Mouse (Mus musculus) cerebellum, adult 9-11 months (tissue): ENCODE measurements around the gene Tmem132a.

Experiments
- DNase-seq: peaks from one replicate; pipeline ENCODE4 v3.0.0; 2022

The Tmem132a gene

DNA sequence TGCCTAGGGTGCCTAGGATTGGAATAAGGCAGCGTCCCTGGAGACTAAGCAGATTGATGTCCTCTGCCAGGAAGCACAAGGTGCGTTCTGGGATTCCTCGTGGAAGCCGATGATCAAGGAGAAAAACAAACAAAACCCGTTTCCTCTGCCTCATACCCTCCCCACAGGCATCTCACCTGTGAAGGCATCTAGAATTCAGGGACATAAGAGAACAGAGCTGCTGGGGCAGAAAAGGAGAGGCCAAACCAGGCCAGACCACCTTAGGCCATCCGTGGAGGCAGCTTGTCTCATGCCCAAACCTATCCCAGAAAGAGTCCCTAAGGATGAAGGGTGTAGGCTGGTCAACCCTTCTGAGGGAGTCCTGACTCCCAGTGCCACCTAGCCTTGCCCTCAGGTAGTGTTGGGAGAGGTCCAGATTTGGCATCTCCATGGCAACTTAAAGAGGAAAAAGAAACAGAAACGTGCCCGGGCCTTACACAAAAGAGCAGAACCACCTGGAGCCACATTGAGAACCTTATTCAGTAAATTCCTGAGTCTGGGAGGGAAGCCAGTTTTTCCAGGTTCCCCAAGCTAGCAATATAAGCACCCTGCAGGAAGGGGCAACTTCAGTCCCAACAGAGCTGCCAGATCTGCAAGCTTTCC lies at the start of gene Tmem132a:
Tmem132a (minus strand) TSS at position 55 of the 642 bp plus-strand sequence.
- peak; percentile 81 for DNase-seq

DNA sequence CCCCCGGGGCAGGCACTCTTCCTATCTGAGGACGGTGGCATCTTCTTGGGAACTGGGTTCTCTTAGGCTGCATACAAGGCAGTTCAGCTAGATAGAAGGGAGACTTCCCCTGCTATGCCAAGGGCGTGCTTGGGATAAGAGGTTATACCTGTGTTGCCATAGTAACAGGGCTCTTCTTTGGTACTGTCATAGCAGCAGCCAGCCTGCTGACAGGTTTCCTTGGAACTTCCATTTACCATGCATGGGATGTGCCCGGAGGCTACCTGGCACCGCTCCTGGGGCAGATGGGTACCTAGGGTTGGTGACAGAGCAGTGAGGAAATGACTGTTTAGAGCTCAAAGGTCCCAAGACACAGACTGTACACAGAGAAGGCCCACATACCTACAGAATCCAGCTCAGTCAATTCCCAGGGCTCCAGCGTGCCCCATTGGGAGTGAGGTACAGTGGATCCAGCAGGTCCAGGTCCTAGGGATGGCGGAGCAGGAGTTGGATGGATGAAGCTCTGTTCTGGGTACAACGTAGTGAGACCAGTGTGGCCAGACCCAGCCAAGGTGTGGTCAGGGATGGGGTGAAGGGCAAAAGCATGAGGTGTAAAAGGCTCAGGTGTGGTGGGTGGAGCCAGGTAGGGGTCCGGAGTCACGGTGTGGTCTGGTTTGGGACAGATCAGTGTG lies 48.7 kb upstream of the Tmem132a start:
- no peak for DNase-seq

DNA sequence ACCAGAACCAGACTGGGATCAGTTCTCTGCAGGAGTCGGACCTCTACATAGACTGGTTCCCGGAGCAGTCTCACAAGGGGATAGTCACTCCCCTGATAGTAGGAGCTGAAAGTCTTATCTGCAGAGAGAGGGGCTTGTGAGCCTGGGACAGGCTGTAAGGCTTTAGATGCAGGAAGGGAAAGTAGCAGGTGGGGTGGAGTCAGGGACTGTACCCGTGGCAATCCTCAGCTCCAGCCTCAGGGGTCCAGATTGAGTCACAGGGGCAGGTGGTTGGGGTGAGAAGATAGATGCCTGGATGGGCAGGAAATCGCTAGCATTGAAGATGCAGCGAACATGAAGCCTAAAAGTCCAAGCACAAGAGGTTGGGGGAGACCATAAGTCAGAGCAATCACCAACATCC lies 46.8 kb upstream of the Tmem132a start:
- no peak for DNase-seq

DNA sequence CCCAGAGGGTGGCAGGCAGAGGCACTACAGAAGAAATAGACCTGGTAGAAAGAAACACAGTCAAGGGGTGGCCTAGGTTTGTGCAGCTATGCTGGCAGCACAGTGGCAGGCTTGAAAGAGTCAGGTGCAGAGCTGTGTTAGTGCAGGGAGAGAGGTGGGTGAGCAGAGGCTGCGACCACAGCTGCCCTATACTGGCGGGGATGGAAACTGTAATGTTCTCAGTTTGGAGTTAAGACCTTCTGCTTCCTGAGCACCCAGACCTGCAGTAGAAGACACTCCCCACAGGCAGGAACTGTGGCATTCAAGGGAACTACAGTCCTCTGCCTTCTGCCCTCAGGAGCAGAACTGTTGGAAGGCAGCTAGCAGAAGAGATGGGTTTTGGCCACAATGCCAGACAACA lies 45.1 kb upstream of the Tmem132a start:
- no peak for DNase-seq

DNA sequence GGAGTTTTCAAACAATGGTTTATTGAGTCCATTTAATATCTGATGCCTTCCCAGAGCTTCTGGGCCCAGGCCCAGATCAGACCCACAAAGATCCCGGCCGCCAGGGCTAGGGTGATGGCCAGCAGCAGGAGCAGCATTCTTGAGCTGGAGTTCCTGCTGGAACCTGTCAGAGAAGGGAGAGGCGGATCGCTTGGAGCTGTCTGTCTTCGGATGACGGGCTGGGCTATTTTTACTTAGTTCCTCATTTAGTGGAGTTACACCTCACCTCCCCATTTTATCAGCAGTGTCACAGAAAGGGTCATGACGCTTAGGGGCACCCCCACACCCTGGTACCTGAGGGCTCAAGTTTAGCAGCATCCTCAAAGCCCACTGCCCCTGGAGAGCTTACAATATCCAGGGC lies 44.6 kb upstream of the Tmem132a start:
- DNase-seq = no peak

DNA sequence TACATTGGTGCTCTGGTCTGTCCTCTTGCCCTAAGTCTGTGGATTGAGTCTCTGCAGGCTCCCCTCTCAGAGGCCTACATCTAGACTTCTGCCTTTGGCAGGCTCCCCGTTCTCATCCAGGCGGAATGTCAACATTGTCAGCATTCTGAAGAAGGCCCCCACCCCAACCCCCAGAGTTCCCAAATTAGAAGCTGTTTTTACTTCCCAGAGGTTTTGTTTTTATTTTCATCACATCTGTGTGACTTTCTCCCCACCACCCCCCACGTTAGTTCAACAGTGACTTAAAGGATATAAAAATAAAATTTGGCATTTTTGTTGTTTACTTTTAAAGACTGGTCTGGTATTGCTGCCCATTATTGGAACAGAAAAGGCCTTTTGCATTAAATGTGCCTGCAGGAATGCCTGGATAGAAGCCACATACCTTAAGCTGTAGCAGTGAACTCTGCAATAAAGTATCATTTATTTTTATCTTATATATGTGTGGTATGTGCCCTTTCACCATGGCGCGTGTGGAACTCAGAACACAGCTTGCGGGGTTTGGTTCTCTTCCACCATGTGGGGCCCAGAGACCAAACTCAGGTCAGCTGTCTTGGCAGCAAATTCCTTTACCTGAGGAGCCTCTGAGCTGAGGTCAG lies 39.5 kb upstream of the Tmem132a start:
- DNase-seq = no peak

DNA sequence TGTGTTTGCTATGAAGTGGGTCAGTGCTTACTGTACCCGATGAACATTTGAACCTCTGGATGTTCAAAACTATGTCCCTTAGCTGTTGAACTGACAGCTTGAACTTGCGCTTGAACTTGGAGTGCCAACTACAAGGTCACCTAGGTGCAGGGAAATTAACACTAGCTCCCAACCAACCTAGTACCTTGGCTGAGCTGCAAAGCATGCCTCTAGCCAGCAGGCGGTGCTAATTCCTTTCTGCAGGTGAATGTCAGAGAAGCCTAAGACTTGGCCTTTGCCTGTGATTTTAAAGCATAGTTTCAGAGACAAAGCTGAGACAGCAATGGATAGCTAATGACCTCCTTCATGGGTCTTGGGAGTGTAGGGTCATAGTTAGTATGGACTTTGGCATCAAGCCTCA lies 38.2 kb upstream of the Tmem132a start:
- peak; percentile 46 for DNase-seq

DNA sequence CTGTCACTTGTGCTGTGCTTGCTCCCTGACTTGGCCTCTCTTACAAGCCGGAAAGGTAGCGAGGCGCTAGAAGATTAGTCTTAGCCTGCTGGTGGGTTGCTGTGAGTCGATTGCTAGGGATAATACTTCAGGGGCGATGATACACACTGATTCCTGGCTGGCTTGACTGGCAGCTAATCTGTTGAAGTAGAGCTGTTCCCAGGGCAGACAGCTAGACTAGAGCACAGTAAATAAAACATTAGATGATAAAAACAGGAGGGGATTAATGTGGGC lies 35.9 kb upstream of the Tmem132a start:
- DNase-seq = no peak

DNA sequence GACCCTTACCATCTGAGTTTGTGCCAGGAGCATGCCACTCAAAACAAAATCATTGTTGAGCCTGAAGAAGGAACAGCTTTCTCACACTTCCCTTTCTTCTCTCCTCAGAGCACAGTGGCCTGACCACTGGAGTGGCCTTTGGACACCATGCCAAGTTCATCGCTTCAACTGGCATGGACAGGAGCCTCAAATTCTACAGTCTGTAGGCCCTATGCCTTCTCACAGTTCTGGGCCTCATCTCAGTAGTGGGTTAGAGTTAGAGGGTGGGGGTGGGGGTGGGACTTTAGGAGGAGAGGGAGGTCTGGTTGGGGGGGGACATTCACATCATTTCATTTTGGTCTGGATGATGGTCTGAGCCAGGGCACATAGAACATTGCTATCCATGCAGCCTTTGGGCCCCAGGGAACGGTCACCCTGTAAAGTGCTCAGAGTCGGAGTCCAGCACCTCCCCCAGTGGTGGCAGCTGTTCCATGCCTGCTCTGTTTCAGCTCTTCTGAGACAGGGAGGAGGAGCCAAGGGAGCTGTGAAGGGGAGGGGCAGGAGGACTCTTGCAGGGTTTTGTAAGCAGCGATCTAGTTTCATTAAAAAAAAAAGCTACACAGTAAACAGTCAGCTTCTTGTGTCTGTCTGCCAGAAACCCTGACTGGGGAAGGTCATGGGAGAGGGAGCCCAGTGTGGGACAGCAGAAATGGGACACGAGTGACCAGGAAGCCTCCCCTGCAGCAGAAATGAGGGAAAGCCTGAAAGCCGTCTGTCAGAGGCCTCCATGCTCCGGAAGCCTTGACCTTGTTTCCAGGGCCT lies 35.4 kb upstream of the Tmem132a start:
- DNase-seq = peak; percentile 61

DNA sequence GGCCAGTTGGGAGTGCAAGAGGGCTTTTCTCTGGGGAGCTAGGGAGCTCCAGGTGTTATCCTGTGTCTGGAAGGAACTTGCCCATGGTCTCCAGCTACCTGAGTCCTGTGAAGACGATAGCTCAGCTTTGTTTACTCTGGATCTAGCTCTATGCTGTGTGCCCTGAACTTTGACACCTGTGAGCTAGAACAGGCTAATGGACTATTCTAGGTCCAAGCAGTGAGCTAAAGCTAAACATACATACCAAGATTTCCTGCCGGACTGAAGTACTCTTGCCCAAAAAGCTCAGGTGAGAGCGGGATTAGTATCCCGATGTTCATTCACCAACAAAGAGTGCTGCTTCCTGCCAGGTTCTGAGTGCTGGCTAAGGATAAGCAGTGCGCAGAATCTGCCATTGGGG lies 34.8 kb upstream of the Tmem132a start:
- DNase-seq = no peak

DNA sequence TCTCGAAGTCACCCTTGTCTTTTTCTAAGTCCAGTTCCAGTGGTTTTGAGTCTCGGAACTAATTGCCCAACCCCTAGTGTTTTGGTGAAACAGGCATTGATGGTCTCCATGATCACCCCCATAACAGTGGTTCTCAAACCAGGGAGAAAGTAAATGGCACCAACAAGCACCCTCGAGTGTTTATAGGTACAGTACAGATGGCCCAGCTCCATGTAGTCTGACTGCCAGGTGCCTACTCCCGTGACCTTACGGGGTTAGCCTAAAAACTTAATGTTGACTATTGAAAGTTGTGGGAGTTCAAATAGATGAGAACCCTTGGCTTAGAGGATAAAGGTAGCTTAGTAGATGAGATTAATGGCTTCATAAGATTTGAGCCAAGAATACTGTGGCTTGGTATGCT lies 31.3 kb upstream of the Tmem132a start:
- no peak for DNase-seq

DNA sequence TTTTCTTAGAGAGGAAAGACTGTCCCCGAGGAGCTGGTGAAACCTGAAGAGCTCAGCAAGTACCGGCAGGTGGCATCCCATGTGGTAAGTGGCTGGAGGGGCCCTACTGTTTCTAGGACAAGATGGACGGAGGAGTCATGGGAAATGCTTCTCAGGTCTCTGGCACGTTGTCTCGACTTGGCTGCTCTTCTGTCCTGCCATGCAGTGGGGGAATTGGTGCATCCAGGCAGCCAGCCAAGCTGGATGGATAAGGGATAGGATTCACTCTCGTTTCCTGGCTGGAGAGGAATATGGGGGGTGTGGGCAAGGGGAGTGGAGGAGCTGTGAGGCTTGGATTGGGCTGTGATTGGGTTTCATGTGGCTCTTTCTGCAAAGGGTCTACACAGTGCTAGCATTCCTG lies 30.6 kb upstream of the Tmem132a start:
- DNase-seq = peak; percentile 44

DNA sequence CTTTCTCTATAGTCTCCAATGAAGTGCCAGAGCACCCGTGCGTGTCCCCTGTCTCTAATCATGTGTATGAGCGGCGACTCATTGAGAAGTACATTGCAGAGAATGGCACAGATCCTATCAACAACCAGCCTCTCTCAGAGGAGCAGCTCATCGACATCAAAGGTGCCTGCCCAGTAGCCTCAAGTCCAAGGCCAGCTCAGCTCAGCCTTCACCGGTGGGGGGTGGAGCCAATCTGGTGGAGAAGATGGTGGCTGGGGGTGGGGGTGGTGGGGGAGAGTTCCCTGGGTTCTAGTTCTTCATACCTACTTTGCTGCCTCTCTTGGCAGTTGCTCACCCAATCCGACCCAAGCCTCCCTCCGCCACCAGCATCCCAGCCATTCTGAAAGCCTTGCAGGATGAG lies 27.8 kb upstream of the Tmem132a start:
- no peak for DNase-seq

DNA sequence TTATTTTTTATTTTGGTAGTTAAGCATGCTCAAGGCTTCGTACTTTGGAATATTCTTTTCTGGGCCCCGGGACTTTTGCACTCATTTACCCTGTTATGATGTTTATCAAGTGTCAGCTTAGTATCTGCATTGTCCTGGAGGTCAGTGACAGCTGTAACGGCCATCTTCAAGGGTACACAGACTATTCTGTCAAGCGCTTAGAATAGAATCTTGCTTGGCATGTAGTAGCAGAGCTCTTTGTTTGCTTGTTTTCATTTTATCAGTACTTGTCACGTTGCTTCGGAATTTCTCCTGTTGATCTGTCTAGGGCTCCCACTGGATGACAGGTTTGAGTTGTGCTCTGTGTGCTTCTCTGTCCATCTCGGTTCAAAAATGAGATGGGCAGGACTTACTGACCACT lies 27.1 kb upstream of the Tmem132a start:
- no peak for DNase-seq

DNA sequence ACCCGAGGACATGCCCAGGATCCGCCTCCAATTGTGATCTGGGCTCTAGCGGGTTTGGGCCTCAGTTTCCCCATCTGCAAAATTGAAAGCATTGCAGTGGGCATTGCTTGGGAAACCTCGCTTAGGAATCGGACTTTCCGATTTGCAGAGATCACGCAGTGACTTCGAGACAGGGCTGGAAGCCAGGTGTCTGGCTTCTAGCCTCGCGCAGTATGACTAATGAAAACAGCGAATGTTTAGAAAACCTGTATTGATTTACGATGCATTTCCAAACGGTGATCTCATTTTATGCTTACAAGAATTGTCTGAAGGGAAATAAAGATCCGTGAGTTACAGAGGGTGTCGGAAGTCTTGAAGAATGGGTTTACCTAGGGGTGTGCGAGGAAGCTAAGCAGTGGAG lies 26.0 kb upstream of the Tmem132a start:
- no peak for DNase-seq

DNA sequence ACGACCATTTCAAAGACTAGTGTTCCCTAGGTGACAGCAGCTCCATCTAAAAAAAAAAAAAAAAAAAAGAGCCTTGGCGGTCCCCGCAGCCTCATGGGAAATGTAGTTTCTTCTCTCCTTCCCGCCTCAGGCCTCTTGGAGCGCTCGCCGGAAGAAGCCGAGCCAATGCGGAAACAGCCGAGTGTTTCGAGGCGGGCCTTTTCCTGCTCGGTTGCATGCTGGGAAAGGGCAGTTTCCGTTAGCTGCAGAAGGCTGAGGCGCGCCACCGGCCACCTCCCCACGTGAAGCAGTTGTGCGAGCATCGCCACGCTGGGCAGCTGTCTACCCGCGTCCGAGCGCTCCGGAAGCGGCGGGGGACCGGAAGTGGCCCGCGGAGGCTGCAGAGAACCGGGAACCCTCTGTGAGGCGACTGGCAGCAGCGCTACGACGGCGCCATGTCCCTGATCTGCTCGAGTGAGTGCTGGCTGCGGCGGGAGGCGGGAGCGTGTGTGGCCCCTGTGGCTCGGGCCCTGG lies 25.3 kb upstream of the Tmem132a start, which contains the start of gene Prpf19:
Prpf19 (plus strand) TSS at position 216 of the 513 bp plus-strand sequence.
- peak; percentile 98 for DNase-seq

DNA sequence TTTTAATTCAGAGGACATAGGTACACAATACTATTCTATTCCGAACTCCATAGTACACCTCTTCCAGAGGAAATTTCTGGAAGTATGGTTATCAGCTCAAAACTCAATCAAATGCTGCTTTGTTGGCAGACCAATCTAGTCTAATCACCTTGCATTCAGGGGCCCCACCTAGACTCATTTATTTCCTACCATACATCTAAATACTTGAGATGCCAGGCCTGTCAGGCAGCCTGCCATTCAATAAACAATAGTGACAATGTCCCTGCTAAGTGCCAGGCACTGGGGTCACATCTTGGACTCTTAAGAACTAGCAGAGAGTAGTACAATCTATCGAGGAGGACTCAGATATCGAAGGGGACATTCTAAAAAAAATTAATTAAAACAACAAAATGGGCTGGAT lies 22.5 kb upstream of the Tmem132a start:
- DNase-seq = no peak

DNA sequence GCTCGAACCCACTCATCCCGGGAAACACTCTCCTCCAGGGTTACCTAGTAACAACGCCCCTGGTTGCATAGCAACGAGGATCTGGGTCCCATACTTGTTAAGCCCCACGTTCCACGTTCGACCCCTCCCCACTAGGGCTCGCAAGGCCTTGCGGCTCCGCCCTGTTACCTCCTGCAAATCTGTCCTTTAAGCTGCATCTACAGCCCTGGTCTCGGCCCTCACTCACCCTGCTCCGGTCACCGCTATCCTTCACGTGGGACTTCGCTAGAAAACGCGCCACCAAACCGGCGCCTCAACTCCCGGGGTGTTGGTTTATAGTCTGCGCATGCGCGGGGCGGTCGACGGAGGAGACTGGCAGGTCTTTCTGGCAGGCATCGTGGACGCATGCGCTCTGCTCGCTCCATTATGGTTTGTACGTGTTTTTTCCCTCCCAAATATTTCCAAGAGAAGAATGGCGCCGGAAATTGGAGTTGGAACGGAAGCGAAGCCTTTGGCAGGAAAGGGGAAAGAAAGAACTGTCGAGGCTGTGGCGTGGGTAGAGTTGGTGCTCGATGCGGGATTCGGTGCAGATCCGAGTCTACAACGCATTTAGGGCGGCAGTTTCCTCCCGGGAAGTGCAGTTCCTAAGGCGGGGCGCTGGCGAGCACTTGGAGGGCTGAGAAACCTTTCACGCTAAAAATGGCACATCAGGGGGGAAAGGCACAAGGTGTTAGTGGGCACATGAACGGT lies 11.8 kb upstream of the Tmem132a start, which contains the start of gene Tmem109:
Tmem109 (minus strand) TSS at position 576 of the 729 bp plus-strand sequence.
- DNase-seq = peak; percentile 97

DNA sequence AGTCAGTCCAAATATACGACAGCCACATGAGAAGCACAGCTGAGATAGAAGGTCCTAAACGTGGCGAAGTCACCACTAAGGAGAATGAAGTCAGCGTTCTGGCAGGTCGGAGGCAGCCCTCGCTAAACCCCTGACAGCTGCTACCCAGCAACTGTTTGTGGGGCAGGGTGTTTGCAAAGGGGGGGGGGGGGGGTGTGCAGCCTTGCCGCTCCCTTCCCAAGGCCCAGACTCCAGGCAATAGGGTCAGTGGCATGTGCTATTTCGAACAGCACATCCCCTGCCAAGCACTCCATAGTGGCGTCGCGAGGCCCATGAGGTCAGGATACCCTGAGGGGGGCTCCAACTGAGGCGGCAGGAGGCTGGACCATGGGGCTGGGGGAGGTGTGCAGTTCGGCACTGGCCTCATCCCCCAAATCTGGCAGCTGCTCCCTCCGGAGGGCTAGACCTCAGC lies 11.3 kb upstream of the Tmem132a start:
- no peak for DNase-seq

DNA sequence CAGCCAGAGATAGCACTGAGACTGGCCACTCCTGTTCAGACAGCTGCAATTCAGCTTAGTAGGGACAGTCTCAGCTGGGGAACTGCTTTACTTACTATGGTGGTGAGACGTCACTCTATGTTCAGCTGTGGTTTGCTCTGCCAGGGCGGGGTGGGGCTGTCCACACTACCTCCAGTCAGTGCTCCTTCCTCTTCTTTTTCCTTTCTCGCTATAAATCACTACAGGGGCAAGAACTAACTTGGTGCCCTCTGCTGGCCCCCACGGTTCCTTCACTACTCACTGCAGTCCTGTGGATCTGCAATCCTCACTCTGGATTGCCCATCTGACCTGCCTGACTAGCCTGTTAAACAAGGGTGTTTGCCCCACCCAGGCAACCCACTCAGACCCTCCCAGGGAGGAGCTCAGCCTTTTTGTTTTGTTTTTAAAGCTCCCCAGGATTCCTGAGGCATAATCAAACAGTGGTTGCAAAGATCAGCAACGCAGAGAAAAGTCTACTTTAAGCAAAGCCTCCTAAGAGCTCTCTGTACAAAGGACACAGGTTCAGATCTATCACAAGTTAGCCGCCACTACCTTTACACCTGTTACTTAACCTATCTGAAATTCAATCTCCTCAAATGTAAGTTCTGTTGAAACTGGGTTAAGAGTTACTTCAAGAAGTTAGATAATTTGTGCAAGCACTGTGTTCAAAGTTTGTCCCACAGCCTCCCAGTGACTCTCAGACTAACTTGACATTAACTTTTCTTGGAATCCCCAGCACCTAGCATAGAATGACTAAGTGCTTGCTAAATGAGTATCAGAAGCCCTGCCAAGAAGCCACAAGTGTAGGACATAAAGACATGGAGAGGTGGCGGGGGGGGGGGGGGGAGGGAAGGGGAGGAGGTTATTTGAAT lies 10.6 kb upstream of the Tmem132a start:
- DNase-seq = peak; percentile 81

DNA sequence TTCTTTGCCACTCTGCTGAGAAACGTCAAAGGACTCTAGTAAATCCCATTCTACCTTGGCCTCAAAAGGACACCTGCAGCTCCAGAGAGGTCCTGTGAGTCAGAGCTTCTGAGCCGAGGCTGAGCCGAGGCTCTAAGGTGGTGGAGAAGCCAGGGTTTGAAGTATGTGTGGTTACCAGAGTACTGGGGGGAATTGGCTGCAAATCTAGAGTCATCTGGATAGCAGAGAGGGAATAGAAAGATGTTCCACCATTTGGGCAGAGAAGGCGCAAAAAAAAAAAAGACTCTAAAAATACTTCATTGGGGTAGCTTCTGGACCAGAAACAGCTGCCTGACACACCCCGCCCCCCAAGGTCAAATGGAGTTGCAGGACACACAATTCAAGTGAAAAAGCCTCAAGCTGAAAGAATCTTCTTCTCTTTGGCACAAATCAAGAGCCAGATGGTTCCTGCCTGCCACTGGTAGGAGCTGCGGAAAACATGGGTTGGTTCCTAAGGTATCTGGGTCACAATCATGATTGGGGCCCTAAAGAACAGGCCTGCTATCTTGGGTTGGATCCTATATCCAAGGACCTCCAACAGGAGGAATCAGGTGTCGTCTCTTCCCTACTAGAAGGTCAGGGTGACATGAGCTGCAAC lies 8.6 kb upstream of the Tmem132a start:
- DNase-seq = peak; percentile 88
